Mouse (Mus musculus): ENCODE results near the gene Pank3. TPM values are rescaled to one million over a fixed set of nuclear protein-coding genes. Genes with fewer than 3 reads are reported as not detected.
"Not testable (repeated sequence)": the region's sequence is repeated elsewhere in the genome, so short reads cannot be mapped to it uniquely, and the experiment has no call there.

The Pank3 gene
- polyA plus RNA-seq, 1 experiment from 2014 or later, result 5.5 TPM

DNA sequence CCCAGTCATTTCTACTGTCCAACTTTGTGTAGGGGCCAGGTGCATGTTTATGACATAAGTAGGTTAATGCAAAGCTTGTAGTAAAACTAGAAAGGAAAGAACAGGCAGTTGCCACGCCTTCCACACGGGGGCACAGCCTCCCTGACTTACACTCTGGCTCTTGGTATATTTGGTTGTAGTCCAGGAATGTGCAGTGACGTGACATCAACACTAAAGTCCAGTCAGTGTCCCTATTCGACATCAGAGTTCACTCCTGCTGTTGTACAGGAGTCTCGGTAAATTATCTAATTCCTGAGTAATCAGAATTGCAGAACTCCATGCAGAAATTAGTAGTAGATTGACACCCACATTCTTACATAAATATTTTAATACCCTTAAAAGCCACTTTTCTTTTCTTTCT is 13.8 kb downstream of the Pank3 start:
- Histone ChIP-seq H3K4me3 (ENCODE audit: low read depth, low read length) (no peak overlapping the region), H3K27me3 (ENCODE audit: insufficient read depth, low read length) (no peaks in the 10 kb centered on the region), H3K4me1 (ENCODE audit: insufficient read depth) (no peaks in the 10 kb centered on the region), H3K9me3 (ENCODE audit: low read length) (no peaks in the 10 kb centered on the region), H3K36me3 (replicated peaks; ENCODE audit: insufficient read depth, low read length) (peaks cover 58% of the 10 kb centered on the region), H3K9ac (replicated peaks) (no peak overlapping the region), H3K27ac (ENCODE audit: low read depth) (peak overlapping the region; percentile 67; the same call in 1 of the 2 replicates), H3K4me2 (ENCODE audit: low read depth, low read length) (no peak overlapping the region)
- peak; percentile 95 for ATAC-seq
- DNase-seq, result peak; percentile 49
- TF ChIP-seq CTCF (IDR thresholded peaks at IDR 0.05; ENCODE audit: low read depth) (peak; percentile 65), EP300 (IDR thresholded peaks at IDR 0.05; ENCODE audit: low read depth) (peak; percentile 30; the same call in 1 of the 2 replicates)
- 74% methylated on average over 5 of the region's 5 CpGs for WGBS (ENCODE audit: insufficient replicate concordance)

- peak overlapping the region; percentile 67; the same call in 1 of the 2 replicates for H3K27ac ChIP-seq (ENCODE audit: low read depth)
- TF ChIP-seq EP300 (IDR thresholded peaks at IDR 0.05; ENCODE audit: low read depth) (no peak), CTCF (IDR thresholded peaks at IDR 0.05; ENCODE audit: low read depth) (no peak)
- peak; percentile 64 for ATAC-seq
- H3K9me3 ChIP-seq (ENCODE audit: low read length), result no peaks in the 10 kb centered on the region
- H3K4me1 ChIP-seq (ENCODE audit: insufficient read depth), result no peaks in the 10 kb centered on the region
- H3K4me3 ChIP-seq (ENCODE audit: low read depth, low read length), result no peak overlapping the region
- H3K27me3 ChIP-seq (ENCODE audit: insufficient read depth, low read length), result no peaks in the 10 kb centered on the region
- H3K4me2 ChIP-seq (ENCODE audit: low read depth, low read length), result no peak overlapping the region
- no peak overlapping the region for H3K9ac ChIP-seq (replicated peaks)
- no peak for DNase-seq
- peaks cover 49% of the 10 kb centered on the region for H3K36me3 ChIP-seq (replicated peaks; ENCODE audit: insufficient read depth, low read length)
- 67% methylated on average over 3 of the region's 3 CpGs for WGBS (ENCODE audit: insufficient replicate concordance)
These were observed 14.7 kb downstream of the Pank3 start for GRCm38 (mm10) chr11:35784002-35784401.

- H3K36me3 ChIP-seq (replicated peaks; ENCODE audit: insufficient read depth, low read length), result peaks cover 43% of the 10 kb centered on the region
These were observed 15.3 kb downstream of the Pank3 start for GRCm38 (mm10) chr11:35784537-35784936.

DNA sequence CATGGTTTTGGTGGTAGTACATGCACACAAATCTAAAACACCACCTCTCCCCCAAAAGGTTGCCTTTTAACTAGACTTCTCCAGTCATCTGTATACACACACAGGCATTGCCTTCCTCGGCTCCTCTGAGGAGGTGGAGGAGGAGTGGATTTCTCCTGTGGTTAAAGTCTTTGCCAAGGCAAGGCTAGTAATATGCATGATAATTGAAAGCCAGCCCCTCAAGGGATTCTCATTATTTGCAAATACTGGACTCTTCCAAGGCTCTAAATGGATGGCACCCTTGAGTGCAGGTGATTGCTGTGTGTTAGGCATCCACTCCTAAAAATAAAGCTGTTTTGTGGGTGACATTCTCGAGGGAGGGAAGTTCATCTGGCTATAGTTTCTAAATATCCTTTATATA is 19.2 kb downstream of the Pank3 start:
- no peak overlapping the region for H3K9ac ChIP-seq (replicated peaks)
- H3K4me2 ChIP-seq (ENCODE audit: low read depth, low read length), result no peak overlapping the region
- no peaks in the 10 kb centered on the region for H3K27me3 ChIP-seq (ENCODE audit: insufficient read depth, low read length)
- no peaks in the 10 kb centered on the region for H3K9me3 ChIP-seq (ENCODE audit: low read length)
- no peaks in the 10 kb centered on the region for H3K4me1 ChIP-seq (ENCODE audit: insufficient read depth)
- no peak for DNase-seq
- H3K27ac ChIP-seq (ENCODE audit: low read depth), result no peak overlapping the region
- 70% methylated on average over 2 of the region's 2 CpGs for WGBS (ENCODE audit: insufficient replicate concordance)
- ATAC-seq, result no peak
- no peak overlapping the region for H3K4me3 ChIP-seq (ENCODE audit: low read depth, low read length)
- TF ChIP-seq CTCF (IDR thresholded peaks at IDR 0.05; ENCODE audit: low read depth), result no peak
- H3K36me3 ChIP-seq (replicated peaks; ENCODE audit: insufficient read depth, low read length), result peaks cover 29% of the 10 kb centered on the region

More at GRCm38 (mm10) chr11:35784537-35784936, 15.3 kb downstream of the Pank3 start:
- DNase-seq, result no peak
- Histone ChIP-seq H3K4me3 (ENCODE audit: low read depth, low read length) (no peak overlapping the region), H3K9ac (replicated peaks) (no peak overlapping the region), H3K27ac (ENCODE audit: low read depth) (peak overlapping the region; percentile 34; the same call in 1 of the 2 replicates), H3K4me1 (ENCODE audit: insufficient read depth) (no peaks in the 10 kb centered on the region), H3K27me3 (ENCODE audit: insufficient read depth, low read length) (no peaks in the 10 kb centered on the region), H3K4me2 (ENCODE audit: low read depth, low read length) (no peak overlapping the region), H3K9me3 (ENCODE audit: low read length) (no peaks in the 10 kb centered on the region)
- TF ChIP-seq CTCF (IDR thresholded peaks at IDR 0.05; ENCODE audit: low read depth), result no peak
- no peak for TF ChIP-seq EP300 (IDR thresholded peaks at IDR 0.05; ENCODE audit: low read depth)
- ATAC-seq, result no peak
- 88% methylated on average over 4 of the region's 4 CpGs for WGBS (ENCODE audit: insufficient replicate concordance)

GRCm38 (mm10) chr11:35792800-35793199 is 23.5 kb downstream of the Pank3 start:
- not testable (repeated sequence) for H3K9me3 ChIP-seq (ENCODE audit: low read length); DNase-seq; H3K4me2 ChIP-seq (ENCODE audit: low read depth, low read length); H3K4me1 ChIP-seq (ENCODE audit: insufficient read depth); H3K27ac ChIP-seq (ENCODE audit: low read depth); ATAC-seq; H3K4me3 ChIP-seq (ENCODE audit: low read depth, low read length); H3K9ac ChIP-seq (replicated peaks); H3K36me3 ChIP-seq (replicated peaks; ENCODE audit: insufficient read depth, low read length)
- WGBS (ENCODE audit: insufficient replicate concordance), result 61% methylated on average over 5 of the region's 5 CpGs
- peaks cover 21% of the 10 kb centered on the region for H3K27me3 ChIP-seq (ENCODE audit: insufficient read depth, low read length)

GRCm38 (mm10) chr11:35797751-35798494 is 28.6 kb downstream of the Pank3 start:
- no peaks in the 10 kb centered on the region for H3K4me1 ChIP-seq (ENCODE audit: insufficient read depth)
- H3K36me3 ChIP-seq (replicated peaks; ENCODE audit: insufficient read depth, low read length), result no peaks in the 10 kb centered on the region
- ATAC-seq (no peak), DNase-seq (no peak)
- no peaks in the 10 kb centered on the region for H3K9me3 ChIP-seq (ENCODE audit: low read length)
- H3K27me3 ChIP-seq (ENCODE audit: insufficient read depth, low read length), result peaks cover 42% of the 10 kb centered on the region
- no peak overlapping the region for H3K9ac ChIP-seq (replicated peaks)
- no peak overlapping the region for H3K27ac ChIP-seq (ENCODE audit: low read depth)
- TF ChIP-seq CTCF (IDR thresholded peaks at IDR 0.05; ENCODE audit: low read depth) (no peak), EP300 (IDR thresholded peaks at IDR 0.05; ENCODE audit: low read depth) (no peak)
- 6% methylated on average over 48 of the region's 86 CpGs for WGBS (ENCODE audit: insufficient replicate concordance)
- H3K4me3 ChIP-seq (ENCODE audit: low read depth, low read length), result no peak overlapping the region
- peak overlapping the region; percentile 31 for H3K4me2 ChIP-seq (ENCODE audit: low read depth, low read length)
